Mouse (Mus musculus) adrenal gland, postnatal 25 days (tissue): ENCODE measurements around the gene Pip4p1. TPM values are rescaled to one million over a fixed set of nuclear protein-coding genes. Genes with fewer than 3 reads are reported as not detected.

Experiments used
- DNase-seq: peaks from one replicate; pipeline ENCODE4 v3.0.0; 2021; ENCODE audit warnings: mixed read lengths
- total RNA-seq: library from RNA; stranded (reverse); gene quantifications from 2 replicates; pipeline ENCODE4 v1.2.3, GENCODE M21; 2021

Gene Pip4p1
- total RNA-seq, 1 experiment from 2014 or later = 75.5 TPM

DNA sequence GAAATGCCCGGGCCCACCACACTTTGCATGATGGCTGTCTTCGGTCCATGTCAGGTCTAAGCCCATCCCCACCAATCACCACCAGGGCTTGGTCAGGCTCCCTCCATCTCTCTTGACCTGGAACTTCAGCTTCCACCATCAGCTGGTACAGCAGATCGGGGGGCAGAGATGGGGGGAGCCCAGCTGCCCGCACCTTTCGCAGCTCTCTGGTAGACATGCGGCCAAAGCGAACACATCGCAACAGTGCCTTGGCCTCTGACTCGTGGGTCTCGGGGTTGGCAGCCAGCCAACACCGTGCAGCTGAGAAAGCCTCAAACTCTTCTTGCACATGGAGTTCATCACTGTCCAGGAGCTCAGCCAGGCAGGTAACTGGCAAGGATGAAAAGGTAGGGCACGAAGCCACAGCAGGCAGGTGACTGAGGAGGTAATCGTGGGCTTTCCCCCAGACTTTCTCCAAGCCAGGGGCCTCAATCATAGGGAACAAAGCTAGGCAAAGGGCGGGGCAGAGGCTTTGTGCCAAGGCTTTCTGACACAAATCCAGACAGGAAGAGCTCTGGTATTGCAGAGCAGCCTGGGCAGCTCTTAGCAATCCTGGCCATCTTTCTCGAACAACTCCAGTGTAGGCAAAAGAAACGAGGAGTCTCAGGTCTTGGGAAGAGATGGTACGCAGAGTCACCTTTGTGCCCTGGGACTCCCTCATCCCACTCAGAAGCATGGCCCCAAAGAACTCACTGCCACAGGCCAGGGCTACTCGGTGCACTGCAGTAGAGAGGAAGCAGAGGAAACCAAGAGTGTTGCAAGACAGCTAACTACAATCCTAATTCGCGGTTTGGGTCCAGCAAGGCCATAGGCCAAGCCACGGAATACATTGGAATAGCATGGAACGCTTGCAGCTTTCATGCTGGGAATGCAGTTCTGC is 37.9 kb downstream of the Pip4p1 start:
- peak; percentile 22 for DNase-seq

DNA sequence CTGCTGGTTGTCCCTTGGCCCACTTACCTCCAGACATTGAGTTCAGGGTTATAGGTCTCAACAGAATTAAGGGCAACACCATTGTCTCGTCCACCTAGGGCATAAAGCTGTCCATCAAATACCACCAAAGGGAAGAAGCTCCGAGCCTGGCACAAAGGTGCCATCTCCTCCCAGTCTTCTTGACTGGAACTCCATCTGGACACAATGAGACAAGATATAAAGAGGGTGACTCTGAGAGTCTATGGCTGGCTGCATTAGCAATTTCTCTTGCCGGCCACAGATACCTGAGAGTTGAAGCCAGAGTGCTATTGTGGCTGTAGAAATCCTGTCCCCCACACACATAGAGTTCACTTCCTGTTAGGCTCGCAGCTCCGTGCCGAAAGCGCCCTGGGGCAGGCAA is 38.6 kb downstream of the Pip4p1 start:
- no peak for DNase-seq

DNA sequence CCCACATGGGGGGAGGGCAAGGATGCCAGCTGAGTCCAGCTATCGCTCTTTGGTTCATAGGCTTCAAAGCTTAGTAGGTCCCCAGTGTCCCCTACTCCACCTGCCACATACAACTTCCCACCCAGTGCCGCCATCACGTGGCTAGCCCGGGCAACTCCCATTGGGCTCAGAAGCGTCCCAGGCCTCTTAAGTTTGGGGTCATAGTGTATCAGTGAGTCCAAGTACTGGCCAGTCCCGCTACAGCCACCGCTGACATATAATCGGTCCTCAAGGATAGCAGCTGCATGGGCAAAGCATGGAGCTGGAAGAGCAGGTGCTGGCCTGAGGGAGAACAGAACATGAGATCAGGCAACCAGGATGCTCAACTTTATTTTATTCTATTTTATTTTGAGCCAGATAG is 39.0 kb downstream of the Pip4p1 start:
- DNase-seq = no peak

DNA sequence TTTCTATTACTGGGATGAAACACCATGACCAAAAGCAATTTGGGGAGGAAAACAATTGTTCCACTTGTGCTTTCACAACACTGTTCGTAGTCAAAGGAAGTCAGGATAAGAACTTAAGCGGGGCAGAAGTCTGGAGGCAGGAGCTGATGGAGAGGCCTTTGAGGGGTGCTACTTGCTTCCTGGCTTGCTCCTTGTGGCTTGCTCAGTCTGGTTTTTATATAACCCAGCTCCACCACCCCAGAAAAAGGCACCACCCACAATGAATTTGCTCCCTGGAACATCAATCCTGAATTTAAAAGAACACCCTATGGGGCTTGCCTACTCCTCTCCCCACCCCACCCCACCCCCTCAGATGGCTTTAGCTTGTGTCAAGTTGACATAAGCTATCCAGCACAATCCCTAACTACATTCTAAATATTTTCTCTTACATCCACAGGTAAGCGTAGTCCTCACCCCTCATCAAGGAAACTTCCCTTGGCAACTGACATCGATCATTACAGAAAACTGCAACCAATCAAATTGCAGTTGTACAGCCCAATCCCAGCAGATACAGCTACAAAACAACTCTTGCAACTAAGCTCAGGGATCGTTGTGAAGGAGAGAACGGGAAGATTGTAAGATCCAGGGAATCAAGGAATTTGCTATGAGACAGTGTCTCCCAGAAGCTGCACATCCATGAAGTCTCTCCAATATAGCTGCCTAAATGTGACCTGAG is 54.3 kb downstream of the Pip4p1 start:
- DNase-seq = no peak

Other genes starting within 250 kb of the Pip4p1 start
- gene Olfr747, start 237.7 kb downstream of the Pip4p1 start, total RNA-seq = not detected in 2 replicates
- not detected in 2 replicates for gene Olfr748, start 223.5 kb downstream of the Pip4p1 start, total RNA-seq
- gene Olfr749, start 185.8 kb downstream of the Pip4p1 start, total RNA-seq = not detected in 2 replicates
- 41.0 and 49.9 TPM in 2 replicates for gene Ttc5, start 145.3 kb downstream of the Pip4p1 start, total RNA-seq
- not detected in 2 replicates for gene Ccnb1ip1, start 123.1 kb downstream of the Pip4p1 start, total RNA-seq
- 36.9 and 37.5 TPM in 2 replicates for gene Parp2, start 123.0 kb downstream of the Pip4p1 start, total RNA-seq
- 27.1 and 28.2 TPM in 2 replicates for gene Tep1, start 60.3 kb downstream of the Pip4p1 start, total RNA-seq
- 0.62 and 2.2 TPM in 2 replicates for gene Klhl33, start 33.3 kb downstream of the Pip4p1 start, total RNA-seq
- gene Osgep, start 6.0 kb downstream of the Pip4p1 start, total RNA-seq = 50.2 and 57.2 TPM in 2 replicates
- gene Apex1, start 5.9 kb downstream of the Pip4p1 start, total RNA-seq = 81.3 and 86.8 TPM in 2 replicates
- 47.6 and 55.1 TPM in 2 replicates for gene Pnp, start 226 bp upstream of the Pip4p1 start, total RNA-seq
- gene Gm49342, start 13.7 kb upstream of the Pip4p1 start, total RNA-seq = 23.0 and 43.4 TPM in 2 replicates
- gene Pnp2, start 25.1 kb upstream of the Pip4p1 start, total RNA-seq = 3.6 and 4.1 TPM in 2 replicates
- 0.55 TPM in 1 of 2 replicates, not detected in the other for gene Rnase10, start 76.9 kb upstream of the Pip4p1 start, total RNA-seq
- gene Rnase9, start 111.0 kb upstream of the Pip4p1 start, total RNA-seq = not detected in 2 replicates
- not detected in 2 replicates for gene Rnase11, start 119.3 kb upstream of the Pip4p1 start, total RNA-seq
- gene Rnase12, start 126.8 kb upstream of the Pip4p1 start, total RNA-seq = not detected in 2 replicates
- gene Olfr750, start 143.6 kb upstream of the Pip4p1 start, total RNA-seq = not detected in 2 replicates
- 28.7 TPM in 2 replicates for gene Rnase4, start 160.2 kb upstream of the Pip4p1 start, total RNA-seq
- gene Ang, start 160.3 kb upstream of the Pip4p1 start, total RNA-seq = 3.3 and 4.4 TPM in 2 replicates
- not detected in 2 replicates for gene Eddm3b, start 183.6 kb upstream of the Pip4p1 start, total RNA-seq
- gene Rnase6, start 193.1 kb upstream of the Pip4p1 start, total RNA-seq = 0.94 TPM in 1 of 2 replicates, not detected in the other
- gene Rnase1, start 215.9 kb upstream of the Pip4p1 start, total RNA-seq = not detected in 2 replicates
- gene Rnase2b, start 231.4 kb upstream of the Pip4p1 start, total RNA-seq = not detected in 2 replicates